Mouse (Mus musculus) kidney, embryonic 15.5 days (tissue): Measurements from ENCODE around the gene Ube3b. TPM values are rescaled to one million over a fixed set of nuclear protein-coding genes. Genes with fewer than 3 reads are reported as not detected.

Experiments used
- ATAC-seq: fragments of 200-750 bp; cut with Nextera tagmentation; replicated peaks from 2 replicates; pipeline ENCODE4 v1.8.0; 2017; ENCODE audit warnings: moderate TSS enrichment; ENCODE audit not compliant: low FRiP score
- H3K27ac ChIP-seq: fragments of 300-500 bp; sonication (generic); 2 replicates; pipeline ENCODE4 v1.5.1; 2015; ENCODE audit warnings: mild to moderate bottlenecking, inconsistent platforms
- H3K27me3 ChIP-seq: fragments of 300-500 bp; sonication (generic); 2 replicates; pipeline ENCODE4 v1.6.1; 2015; ENCODE audit warnings: inconsistent platforms
- H3K36me3 ChIP-seq: fragments of 300-500 bp; sonication (generic); 2 replicates; pipeline ENCODE4 v1.6.1; 2015; ENCODE audit warnings: inconsistent platforms
- H3K4me1 ChIP-seq: fragments of 300-500 bp; sonication (generic); 2 replicates; pipeline ENCODE4 v1.6.1; 2015; ENCODE audit warnings: inconsistent platforms
- H3K4me2 ChIP-seq: fragments of 300-500 bp; sonication (generic); 2 replicates; pipeline ENCODE4 v1.6.1; 2015; ENCODE audit warnings: moderate library complexity, mild to moderate bottlenecking, inconsistent platforms
- H3K4me3 ChIP-seq: fragments of 300-500 bp; sonication (generic); replicated peaks from 2 replicates; pipeline ENCODE4 v1.5.1; 2015; ENCODE audit warnings: mild to moderate bottlenecking, inconsistent platforms
- H3K9ac ChIP-seq: fragments of 300-500 bp; sonication (generic); 2 replicates; pipeline ENCODE4 v1.6.1; 2015; ENCODE audit warnings: mild to moderate bottlenecking, inconsistent platforms
- H3K9me3 ChIP-seq: fragments of 300-500 bp; sonication (generic); replicated peaks from 2 replicates; pipeline ENCODE4 v1.6.1; 2016; ENCODE audit warnings: inconsistent platforms
- WGBS: fragments of 180-500 bp; shearing (Covaris S2); methylation state at CpG from one replicate; pipeline ENCODE4 v1.1.7; 2015; ENCODE audit warnings: mixed read lengths; 5-methylcytosine and 5-hydroxymethylcytosine counted together
- polyA plus RNA-seq: library from polyadenylated mRNA; unstranded; fragments of >200 nt; fragmentation: Nextera tagmentation; extraction: Ambion mirVana; gene quantifications from 2 replicates; pipeline ENCODE4 v1.2.1, GENCODE M21; 2015

Ube3b gene
- polyA plus RNA-seq, 1 experiment from 2014 or later: 43.8 TPM

- 80% methylated on average over 23 of the region's 23 CpGs for WGBS
- peak overlapping the region; percentile 18; the same call in 1 of the 2 replicates for H3K27ac ChIP-seq
- peaks cover 97% of the 10 kb centered on the region for H3K36me3 ChIP-seq
- H3K4me2 ChIP-seq: no peak overlapping the region
- peaks cover 33% of the 10 kb centered on the region for H3K4me1 ChIP-seq
- no peaks in the 10 kb centered on the region for H3K27me3 ChIP-seq
- H3K9ac ChIP-seq: peak overlapping the region; percentile 17; the same call in 1 of the 2 replicates
- no peaks in the 10 kb centered on the region for H3K9me3 ChIP-seq
- no peak overlapping the region for H3K4me3 ChIP-seq
- ATAC-seq: no peak
Measured at GRCm38 (mm10) chr5:114365043-114365752, 15.2 kb upstream of the Ube3b start.

DNA sequence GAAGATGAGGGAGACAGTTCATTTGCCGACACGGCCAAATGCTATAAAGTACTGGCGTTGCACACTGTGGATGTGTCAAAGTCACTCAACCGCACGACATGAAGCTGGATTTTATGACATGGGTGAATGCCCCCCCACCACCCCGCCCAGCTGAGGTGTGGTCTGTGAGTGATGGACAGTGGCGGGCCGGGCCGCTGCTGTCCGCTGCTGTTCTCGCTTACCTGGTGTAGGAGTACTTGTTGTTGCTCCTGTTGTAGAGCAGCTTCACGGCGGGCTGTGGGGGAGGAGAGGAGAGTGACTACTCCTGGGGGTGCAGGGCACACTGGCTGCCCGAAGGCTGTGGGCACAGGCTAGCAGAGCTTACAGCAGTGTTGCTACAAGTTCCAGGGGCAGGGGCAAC lies 12.3 kb upstream of the Ube3b start:
- no peaks in the 10 kb centered on the region for H3K27me3 ChIP-seq
- H3K27ac ChIP-seq: no peak overlapping the region
- no peaks in the 10 kb centered on the region for H3K9me3 ChIP-seq
- ATAC-seq: no peak
- no peak overlapping the region for H3K4me2 ChIP-seq
- H3K9ac ChIP-seq: no peak overlapping the region
- H3K36me3 ChIP-seq: peaks cover 90% of the 10 kb centered on the region
- peaks cover 62% of the 10 kb centered on the region for H3K4me1 ChIP-seq
- no peak overlapping the region for H3K4me3 ChIP-seq
- 54% methylated on average over 14 of the region's 14 CpGs for WGBS

GRCm38 (mm10) chr5:114368803-114369496 lies 11.5 kb upstream of the Ube3b start:
- Histone ChIP-seq H3K4me3 (no peak overlapping the region), H3K4me2 (no peak overlapping the region), H3K4me1 (peaks cover 70% of the 10 kb centered on the region), H3K27ac (peak overlapping the region; percentile 93), H3K27me3 (no peaks in the 10 kb centered on the region), H3K9me3 (no peaks in the 10 kb centered on the region), H3K36me3 (peaks cover 90% of the 10 kb centered on the region), H3K9ac (no peak overlapping the region)
- ATAC-seq: no peak
- WGBS: 85% methylated on average over 16 of the region's 16 CpGs

DNA sequence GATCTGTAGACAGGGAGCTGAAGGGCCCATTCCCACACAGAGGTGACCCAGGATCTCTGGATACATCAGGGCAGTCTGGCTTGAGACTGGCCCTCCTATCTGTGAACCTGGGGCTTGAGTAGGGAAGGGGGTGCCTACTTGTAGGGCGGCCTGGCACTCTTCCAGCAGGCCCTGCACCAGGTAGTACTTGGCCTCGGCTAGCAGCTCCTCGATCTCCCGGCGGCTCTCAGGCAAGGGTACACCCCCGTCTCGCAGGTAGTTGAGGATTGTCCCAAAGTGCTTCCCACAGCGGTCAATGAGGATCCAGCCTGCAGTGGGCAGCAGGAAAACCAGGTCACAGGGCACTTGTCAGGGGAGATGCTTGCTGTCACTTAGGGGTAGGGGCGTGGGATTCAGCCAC lies 10.5 kb upstream of the Ube3b start:
- ATAC-seq: no peak

DNA sequence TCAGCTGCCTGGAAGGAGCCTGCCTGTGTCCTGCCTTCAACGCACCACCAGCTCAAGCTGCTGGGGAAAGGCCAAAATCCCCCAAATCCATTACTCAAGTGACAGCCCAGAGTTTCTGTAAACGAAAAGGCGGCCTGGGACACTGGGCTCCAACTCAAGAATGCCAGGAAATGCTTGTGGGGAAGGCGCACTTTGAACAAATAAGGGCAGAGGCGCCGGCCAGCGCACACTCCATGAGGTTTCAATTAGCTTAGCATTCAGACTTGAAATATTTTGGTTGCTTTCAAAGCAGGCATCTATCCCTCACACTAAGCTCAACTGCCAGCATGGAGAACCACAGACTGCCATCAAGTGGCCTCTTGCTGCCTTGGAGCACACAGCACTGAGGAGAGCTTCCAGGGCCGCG lies 10.0 kb upstream of the Ube3b start:
- H3K36me3 ChIP-seq: peaks cover 87% of the 10 kb centered on the region
- H3K4me1 ChIP-seq: peaks cover 78% of the 10 kb centered on the region
- H3K4me2 ChIP-seq: peak overlapping the region; percentile 5; the same call in 1 of the 2 replicates
- H3K9me3 ChIP-seq: no peaks in the 10 kb centered on the region
- no peak overlapping the region for H3K9ac ChIP-seq
- ATAC-seq: no peak; the same call in 1 of the 2 replicates
- no peaks in the 10 kb centered on the region for H3K27me3 ChIP-seq
- 47% methylated on average over 9 of the region's 9 CpGs for WGBS
- H3K27ac ChIP-seq: peak overlapping the region; percentile 93
- no peak overlapping the region for H3K4me3 ChIP-seq

More for the DNA sequence above, 10.5 kb upstream of the Ube3b start:
- Histone ChIP-seq H3K4me2 (peak overlapping the region; percentile 5; the same call in 1 of the 2 replicates), H3K9ac (no peak overlapping the region), H3K9me3 (no peaks in the 10 kb centered on the region), H3K27ac (peak overlapping the region; percentile 93), H3K36me3 (peaks cover 90% of the 10 kb centered on the region), H3K27me3 (no peaks in the 10 kb centered on the region), H3K4me1 (peaks cover 76% of the 10 kb centered on the region), H3K4me3 (no peak overlapping the region)
- WGBS: 85% methylated on average over 9 of the region's 9 CpGs

DNA sequence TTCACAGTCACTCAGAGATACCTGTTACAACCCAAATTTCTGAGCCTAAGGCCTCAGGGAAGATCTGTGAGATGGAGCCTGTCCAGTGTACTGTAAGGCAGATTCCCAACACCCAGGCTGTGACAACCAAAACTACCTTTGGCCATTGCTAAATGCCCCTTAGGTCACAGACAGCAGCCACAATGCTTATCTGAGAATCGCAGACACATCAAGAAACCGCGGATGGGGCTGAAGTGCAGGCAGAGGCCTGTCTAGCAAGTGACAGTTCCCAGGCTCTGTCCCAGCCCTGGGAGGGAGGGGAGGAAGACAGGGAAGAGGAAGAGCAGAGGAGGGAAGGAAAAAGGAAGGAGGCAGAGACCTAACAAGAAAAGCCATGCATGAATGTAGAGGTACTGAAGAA lies 9.1 kb upstream of the Ube3b start:
- 42% methylated on average over 3 of the region's 3 CpGs for WGBS
- peak overlapping the region; percentile 26; the same call in 1 of the 2 replicates for H3K4me2 ChIP-seq
- H3K4me1 ChIP-seq: peaks cover 84% of the 10 kb centered on the region
- H3K9me3 ChIP-seq: no peaks in the 10 kb centered on the region
- H3K27me3 ChIP-seq: no peaks in the 10 kb centered on the region
- no peak overlapping the region for H3K4me3 ChIP-seq
- H3K27ac ChIP-seq: peak overlapping the region; percentile 93
- ATAC-seq: no peak
- H3K36me3 ChIP-seq: peaks cover 87% of the 10 kb centered on the region
- H3K9ac ChIP-seq: no peak overlapping the region

DNA sequence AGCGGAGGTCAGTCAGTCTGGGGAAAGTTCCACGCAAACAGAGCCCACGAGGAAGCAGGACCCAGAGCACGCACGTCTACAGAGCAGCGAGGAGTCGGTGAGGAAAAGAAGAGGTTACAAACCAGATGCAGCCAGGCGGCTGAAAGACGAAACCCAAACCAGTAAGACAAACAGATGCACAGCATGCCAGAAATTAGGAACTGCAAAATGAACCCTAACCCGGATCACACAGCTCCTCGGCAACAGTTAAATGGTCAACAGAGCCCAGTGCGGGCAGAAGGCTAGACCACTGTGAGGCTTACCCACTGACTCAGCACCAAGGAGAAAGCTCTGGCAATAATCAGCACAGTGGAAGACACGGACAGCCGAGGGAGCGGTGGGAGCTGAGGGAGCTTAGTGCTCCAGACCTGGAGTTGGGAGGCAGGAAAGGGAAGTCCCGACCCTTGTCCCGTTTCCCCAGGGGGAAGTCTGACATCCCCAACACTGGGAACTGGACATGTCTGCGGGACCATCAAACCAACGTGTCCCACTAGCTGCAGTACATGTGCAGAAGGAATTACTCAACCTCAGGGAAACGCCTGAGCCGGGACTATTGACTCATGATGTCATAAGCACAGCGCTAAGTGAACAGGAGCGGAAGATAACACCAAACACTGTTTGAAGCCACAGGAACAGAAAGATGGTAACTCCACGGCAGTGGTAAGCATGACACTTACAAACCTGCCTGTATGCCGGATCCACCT lies 8.5 kb upstream of the Ube3b start:
- H3K9me3 ChIP-seq: no peaks in the 10 kb centered on the region
- 49% methylated on average over 25 of the region's 25 CpGs for WGBS

GRCm38 (mm10) chr5:114372565-114372964 lies 7.8 kb upstream of the Ube3b start:
- H3K4me1 ChIP-seq: peaks cover 95% of the 10 kb centered on the region
- peak overlapping the region; percentile 93 for H3K27ac ChIP-seq
- WGBS: 47% methylated on average over 11 of the region's 11 CpGs
- ATAC-seq: no peak
- no peak overlapping the region for H3K4me3 ChIP-seq
- H3K4me2 ChIP-seq: 0 out of 2 replicates have a peak overlapping the region, but pooled peaks have one; percentile 12
- no peaks in the 10 kb centered on the region for H3K9me3 ChIP-seq
- H3K27me3 ChIP-seq: no peaks in the 10 kb centered on the region
- H3K9ac ChIP-seq: no peak overlapping the region
- H3K36me3 ChIP-seq: peaks cover 75% of the 10 kb centered on the region

More for the DNA sequence above, 8.5 kb upstream of the Ube3b start:
- H3K9ac ChIP-seq: no peak overlapping the region
- ATAC-seq: no peak
- peak overlapping the region; percentile 93 for H3K27ac ChIP-seq
- no peak overlapping the region for H3K4me3 ChIP-seq
- peaks cover 89% of the 10 kb centered on the region for H3K4me1 ChIP-seq
- H3K27me3 ChIP-seq: no peaks in the 10 kb centered on the region
- peak overlapping the region; percentile 26; the same call in 1 of the 2 replicates for H3K4me2 ChIP-seq
- peaks cover 82% of the 10 kb centered on the region for H3K36me3 ChIP-seq

- WGBS: 76% methylated on average over 11 of the region's 11 CpGs
- no peak for ATAC-seq
- Histone ChIP-seq H3K36me3 (peaks cover 69% of the 10 kb centered on the region), H3K9me3 (no peaks in the 10 kb centered on the region), H3K4me3 (no peak overlapping the region), H3K27ac (peak overlapping the region; percentile 93), H3K9ac (no peak overlapping the region), H3K27me3 (no peaks in the 10 kb centered on the region), H3K4me2 (no peak overlapping the region), H3K4me1 (peaks cover 99% of the 10 kb centered on the region)
Measured at GRCm38 (mm10) chr5:114373174-114373573, 7.2 kb upstream of the Ube3b start.

- H3K4me1 ChIP-seq: peaks cover 99% of the 10 kb centered on the region
- peaks cover 67% of the 10 kb centered on the region for H3K36me3 ChIP-seq
- H3K9me3 ChIP-seq: no peaks in the 10 kb centered on the region
- H3K27me3 ChIP-seq: no peaks in the 10 kb centered on the region
- ATAC-seq: no peak
- H3K4me3 ChIP-seq: no peak overlapping the region
- no peak overlapping the region for H3K9ac ChIP-seq
- H3K27ac ChIP-seq: peak overlapping the region; percentile 93; the same call in 1 of the 2 replicates
- no peak overlapping the region for H3K4me2 ChIP-seq
- 90% methylated on average over 9 of the region's 9 CpGs for WGBS
Measured at GRCm38 (mm10) chr5:114373581-114373980, 6.8 kb upstream of the Ube3b start.

- Histone ChIP-seq H3K9ac (no peak overlapping the region), H3K9me3 (no peaks in the 10 kb centered on the region), H3K4me2 (no peak overlapping the region; the same call in 1 of the 2 replicates), H3K36me3 (peaks cover 56% of the 10 kb centered on the region), H3K27me3 (no peaks in the 10 kb centered on the region), H3K4me3 (no peak overlapping the region), H3K27ac (peak overlapping the region; percentile 93), H3K4me1 (peaks cover 99% of the 10 kb centered on the region)
- 85% methylated on average over 23 of the region's 23 CpGs for WGBS
- ATAC-seq: no peak
Measured at GRCm38 (mm10) chr5:114374409-114375213, 5.8 kb upstream of the Ube3b start.
